Mouse (Mus musculus): ENCODE results near the gene Adssl1. TPM values are rescaled to one million over a fixed set of nuclear protein-coding genes. Genes with fewer than 3 reads are reported as not detected.
A peak's percentile ranks its signal among the peaks of the same experiment; 100 is the strongest.

Gene Adssl1
- total and polyA plus RNA-seq, 3 experiments = 10.7 to 39.1 (median 11.0) TPM

DNA sequence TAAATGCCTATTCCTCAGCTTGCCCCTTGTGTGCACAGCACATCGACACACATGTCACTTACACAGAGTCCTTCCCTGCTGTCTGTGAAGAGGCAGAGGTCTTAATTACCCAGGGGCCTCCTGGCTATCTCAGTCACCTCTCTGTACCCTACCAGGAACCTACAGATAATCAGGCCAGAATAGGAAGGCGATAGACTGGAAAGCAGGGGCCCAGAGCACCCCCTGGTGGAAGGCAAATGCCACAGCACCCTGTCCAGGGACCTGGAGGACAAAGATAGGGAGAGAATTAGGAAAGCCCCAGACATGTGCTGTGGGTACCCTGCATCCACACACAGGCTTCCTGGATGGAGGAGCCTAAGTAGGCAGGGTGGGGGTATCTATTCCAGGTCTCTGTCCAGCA lies 3.9 kb downstream of the Adssl1 start:
- DNase-seq = peak; percentile 48

GRCm38 (mm10) chr12:112625700-112626099 lies 5.9 kb downstream of the Adssl1 start:
- no peak for DNase-seq

DNA sequence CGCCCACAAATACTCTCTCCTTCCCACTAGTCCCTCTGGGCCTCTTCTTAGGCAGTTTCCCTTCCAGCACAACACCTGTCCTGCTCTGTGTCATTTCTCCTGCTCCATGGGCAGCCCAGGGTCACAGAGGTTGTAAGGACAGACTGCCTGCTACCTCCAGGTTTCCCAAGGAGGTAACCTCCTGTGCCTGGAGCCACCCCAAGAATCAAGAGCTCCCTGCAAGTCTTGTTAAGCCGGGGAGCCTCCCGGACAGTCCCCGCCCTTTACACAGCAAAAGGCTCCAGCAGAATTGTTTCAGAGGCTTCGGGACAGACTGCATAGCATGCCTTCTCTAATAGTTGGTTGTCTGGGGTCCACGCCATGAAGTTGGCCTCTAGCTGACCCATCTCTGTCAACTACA lies 6.6 kb downstream of the Adssl1 start:
- no peak for DNase-seq

- no peak for DNase-seq
Measured at GRCm38 (mm10) chr12:112627097-112627881, 7.4 kb downstream of the Adssl1 start.

DNA sequence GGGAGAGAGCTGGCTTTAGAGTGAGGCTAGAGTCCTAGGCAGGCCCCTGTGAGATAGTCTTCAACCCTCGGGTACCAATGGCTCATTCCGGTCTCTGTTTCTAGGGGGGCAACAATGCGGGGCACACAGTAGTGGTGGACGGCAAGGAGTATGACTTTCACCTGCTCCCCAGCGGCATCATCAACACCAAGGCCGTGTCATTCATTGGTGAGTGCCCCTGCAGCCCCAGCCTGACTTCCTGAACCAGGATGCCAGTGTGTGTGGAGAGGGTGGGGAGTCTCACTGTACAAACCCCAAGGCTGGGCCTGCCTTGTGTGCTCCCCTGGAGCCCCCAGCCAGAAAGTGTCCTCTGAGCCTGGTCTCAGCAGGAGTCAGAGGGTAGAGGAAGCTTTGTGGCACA lies 8.4 kb downstream of the Adssl1 start:
- DNase-seq = peak; percentile 30

DNA sequence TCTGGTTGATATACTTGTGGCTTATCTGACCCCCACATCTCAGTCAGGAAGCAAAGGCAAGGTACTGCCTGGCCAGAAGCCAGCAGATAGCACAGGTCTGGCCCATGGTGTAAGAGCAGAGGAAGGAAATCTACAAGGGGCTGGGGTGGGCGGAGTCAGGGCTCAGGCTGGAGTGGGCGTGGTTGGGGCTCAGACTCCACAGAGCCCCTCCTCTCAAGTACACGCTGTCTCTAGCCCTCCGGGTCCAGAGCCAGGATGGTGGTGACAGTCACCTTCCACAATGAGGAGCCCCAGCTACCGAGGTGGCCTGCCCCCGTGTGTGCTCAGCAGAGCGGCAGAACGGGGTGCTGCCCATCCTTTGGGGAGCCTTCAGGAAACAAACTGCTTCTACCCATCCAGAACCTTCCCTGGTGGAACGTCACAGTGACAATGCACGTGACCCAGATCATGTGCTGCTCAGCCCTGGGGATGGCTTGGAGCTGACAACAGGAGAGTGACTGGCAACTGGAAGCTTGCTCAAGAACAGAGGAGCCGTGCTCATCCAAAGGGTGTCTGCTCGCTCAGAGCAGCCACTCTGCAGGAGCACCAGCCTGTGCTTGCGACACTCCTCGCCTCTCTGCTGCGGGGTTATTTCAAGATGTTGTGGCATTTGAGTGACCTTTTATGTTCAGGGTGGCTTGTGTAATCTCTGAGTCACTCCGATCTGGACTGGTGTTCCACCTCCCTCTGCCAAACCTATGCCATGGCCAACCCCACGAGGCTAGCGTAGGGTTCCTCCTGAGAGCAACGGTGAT lies 9.3 kb downstream of the Adssl1 start:
- peak; percentile 90 for DNase-seq

DNA sequence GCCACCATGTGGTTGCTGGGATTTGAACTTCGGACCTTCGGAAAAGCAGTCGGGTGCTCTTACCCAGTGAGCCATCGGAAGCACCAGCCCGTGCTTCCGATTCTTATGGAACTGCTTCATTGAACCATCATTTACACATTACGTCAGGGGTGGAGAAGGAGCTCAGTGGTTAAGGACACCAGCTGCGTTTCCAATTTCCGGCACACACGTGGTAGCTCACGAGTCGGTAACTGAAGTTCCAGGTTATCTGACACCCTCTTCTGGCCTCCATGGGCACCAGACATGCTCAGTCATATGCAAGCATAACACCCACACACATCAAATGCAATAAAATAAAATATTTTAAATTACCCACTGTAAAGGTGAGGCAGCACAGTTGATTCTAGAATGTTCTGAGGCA lies 10.2 kb downstream of the Adssl1 start:
- DNase-seq = no peak

- no peak for DNase-seq
Measured at GRCm38 (mm10) chr12:112630796-112631195, 11.0 kb downstream of the Adssl1 start.

- no peak for DNase-seq
Measured at GRCm38 (mm10) chr12:112631472-112631871, 11.6 kb downstream of the Adssl1 start.

GRCm38 (mm10) chr12:112632084-112632777 lies 12.4 kb downstream of the Adssl1 start:
- no peak for DNase-seq

- DNase-seq = no peak
Measured at GRCm38 (mm10) chr12:112632907-112633306, 13.1 kb downstream of the Adssl1 start.

DNA sequence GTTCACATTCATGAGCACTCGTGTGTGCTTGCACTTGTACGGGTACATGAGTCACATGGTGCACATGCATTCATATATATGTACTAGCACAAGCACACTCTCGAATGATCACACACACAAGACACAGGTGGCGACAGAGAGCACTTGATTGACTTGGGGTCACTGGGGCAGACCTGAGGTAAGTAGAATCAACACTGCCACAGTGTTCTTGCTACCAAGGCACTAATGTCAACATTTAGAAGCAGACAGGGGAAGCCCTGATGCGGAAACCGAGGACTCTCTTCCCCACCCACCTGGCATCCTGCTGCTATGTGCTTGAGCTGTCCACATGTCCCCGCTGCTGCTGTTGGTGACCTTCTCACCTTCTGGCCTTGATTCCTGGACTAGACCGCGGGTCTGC lies 13.8 kb downstream of the Adssl1 start:
- no peak for DNase-seq

DNA sequence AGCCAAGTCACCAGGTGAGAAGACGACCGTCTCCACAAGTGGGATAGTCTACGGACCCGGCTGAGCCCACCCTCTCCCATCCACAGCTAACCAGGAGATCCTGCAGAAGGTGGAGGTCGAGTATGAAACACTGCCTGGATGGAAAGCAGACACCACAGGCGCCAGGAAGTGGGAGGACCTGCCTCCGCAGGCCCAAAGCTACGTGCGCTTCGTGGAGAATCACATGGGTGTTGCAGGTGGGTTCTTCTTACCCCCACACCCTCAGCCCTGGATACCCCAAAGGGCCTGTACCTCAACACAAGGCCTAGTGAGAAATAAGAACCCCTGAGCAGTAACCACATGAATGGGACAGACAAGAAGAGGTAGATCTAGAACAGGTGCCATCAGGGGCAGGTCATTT lies 19.7 kb downstream of the Adssl1 start:
- no peak for DNase-seq

DNA sequence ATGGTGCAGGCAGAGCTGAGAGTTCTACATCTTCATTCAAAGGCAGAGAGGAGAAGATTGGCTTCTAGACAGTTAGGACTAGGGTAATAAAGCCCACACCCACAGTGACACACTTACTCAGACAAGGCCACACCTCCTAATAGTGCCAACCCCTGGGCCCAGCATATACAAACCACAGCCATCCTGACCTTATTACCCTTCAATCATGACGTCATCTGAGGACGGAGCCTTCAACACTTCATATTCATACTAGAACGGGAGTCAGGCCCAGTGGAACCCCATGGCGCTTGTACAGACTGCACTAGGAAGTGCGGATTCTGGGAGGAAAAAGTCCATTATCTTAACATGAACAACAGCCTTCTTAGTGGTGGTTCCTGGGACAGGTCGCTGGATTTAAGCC lies 23.3 kb downstream of the Adssl1 start:
- no peak for DNase-seq

GRCm38 (mm10) chr12:112644180-112644854 lies 24.5 kb downstream of the Adssl1 start, which contains the start of gene Siva1:
Gene Siva1, plus strand, starts transcription at chr12:112644679.
- DNase-seq = peak; percentile 100

DNA sequence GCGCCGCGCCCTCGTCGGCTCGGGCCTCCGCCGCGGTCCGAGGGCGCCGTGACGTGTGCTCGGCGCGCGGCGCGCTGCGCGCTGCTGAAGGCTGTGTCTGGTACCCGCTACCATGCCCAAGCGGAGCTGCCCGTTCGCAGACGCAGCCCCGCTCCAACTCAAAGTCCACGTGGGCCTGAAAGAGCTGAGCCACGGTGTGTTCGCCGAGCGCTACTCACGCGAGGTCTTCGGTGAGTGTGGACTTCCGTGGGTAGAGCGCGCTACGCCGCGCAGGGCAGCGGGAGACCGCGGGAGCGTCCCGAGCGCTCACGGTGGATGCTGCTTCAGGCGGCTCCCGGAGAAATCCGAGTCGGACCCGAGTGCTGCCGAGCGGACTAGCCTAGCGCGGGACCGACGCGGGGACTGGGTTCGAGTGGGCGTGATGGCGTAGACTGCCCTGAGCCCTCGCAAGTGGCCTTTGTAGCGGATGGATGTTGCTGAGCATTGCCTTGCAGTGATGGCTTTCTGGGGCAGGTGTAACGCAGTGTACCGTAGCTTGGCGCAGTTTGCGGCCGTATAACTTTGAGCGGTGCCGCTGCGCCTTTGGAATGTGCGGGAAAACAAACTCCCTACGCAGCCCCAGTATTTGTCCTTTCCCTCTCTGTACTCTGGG lies 25.1 kb downstream of the Adssl1 start:
- no peak for DNase-seq

GRCm38 (mm10) chr12:112646139-112646538 lies 26.3 kb downstream of the Adssl1 start:
- DNase-seq = no peak

- DNase-seq = no peak
Measured at GRCm38 (mm10) chr12:112648081-112648480, 28.2 kb downstream of the Adssl1 start.

DNA sequence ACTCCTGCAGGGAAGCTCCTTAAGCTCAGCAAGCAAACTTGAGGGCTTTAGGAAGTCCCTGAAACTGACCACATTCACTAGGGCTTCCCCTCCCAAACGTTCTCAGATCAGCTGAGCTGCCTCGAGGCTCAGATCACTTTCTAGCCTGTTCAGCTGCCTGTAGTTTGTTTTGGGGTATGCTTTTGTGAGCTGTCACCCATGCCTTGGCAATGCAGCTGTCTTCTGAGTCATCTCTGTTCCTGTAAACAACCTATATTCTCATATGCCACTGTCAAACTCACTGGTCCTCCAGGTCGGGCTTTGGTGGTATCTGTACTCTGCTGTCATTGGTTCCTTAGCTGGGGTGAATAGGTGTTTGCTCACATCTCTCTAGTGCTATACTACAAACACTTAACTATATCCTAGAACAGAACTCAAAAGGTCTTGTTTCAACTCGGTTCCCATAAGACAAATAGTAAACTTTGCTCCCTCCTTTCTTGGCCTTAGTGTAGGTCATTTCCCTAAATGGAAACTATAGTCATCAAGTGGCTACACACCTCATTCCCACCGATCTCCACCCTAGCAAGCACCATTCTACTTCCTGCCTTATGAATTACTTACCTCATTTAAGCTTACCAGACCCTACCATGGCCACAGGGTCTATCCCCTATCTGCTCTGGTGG lies 32.1 kb downstream of the Adssl1 start:
- DNase-seq = no peak

- peak; percentile 85 for DNase-seq
Measured at GRCm38 (mm10) chr12:112653157-112653824, 33.4 kb downstream of the Adssl1 start.

All from adrenal gland, adult 2 months (tissue).